Mouse (Mus musculus) embryonic fibroblast, embryonic 13.5 days (primary cell): ENCODE results near the gene 2310061N02Rik. TPM values are rescaled to one million over a fixed set of nuclear protein-coding genes. Genes with fewer than 3 reads are reported as not detected.
"Not testable (repeated sequence)": the region's sequence is repeated elsewhere in the genome, so short reads cannot be mapped to it uniquely, and the experiment has no call there.

Experiments
- H3K27ac ChIP-seq: 2 replicates; pipeline ENCODE4 v1.5.1; 2012; ENCODE audit warnings: low read length, control low read depth, inconsistent platforms; ENCODE audit not compliant: insufficient read depth
- H3K4me1 ChIP-seq: 2 replicates; pipeline ENCODE4 v1.6.1; 2011; ENCODE audit warnings: low read length; ENCODE audit not compliant: control insufficient read depth, insufficient read depth
- H3K4me3 ChIP-seq: 2 replicates; pipeline ENCODE4 v1.5.1; 2011; ENCODE audit warnings: mild to moderate bottlenecking, control low read depth, low read length; ENCODE audit not compliant: insufficient read depth
- CTCF ChIP-seq: IDR thresholded peaks from 2 replicates; pipeline ENCODE4 v1.5.1; 2011; ENCODE audit warnings: mild to moderate bottlenecking, control low read depth, low read length, moderate library complexity, borderline replicate concordance; ENCODE audit not compliant: insufficient read depth
- POLR2A ChIP-seq: IDR thresholded peaks from 2 replicates; pipeline ENCODE4 v1.6.1; 2011; ENCODE audit warnings: low read depth, mild to moderate bottlenecking, control low read depth, low read length, moderate library complexity
- polyA plus RNA-seq: library from polyadenylated mRNA; stranded (reverse); fragments of >200 nt; gene quantifications from 2 replicates; pipeline ENCODE4 v1.2.4, GENCODE M21; 2011; ENCODE audit warnings: low read depth; ENCODE audit not compliant: missing spikeins, insufficient read length

Gene 2310061N02Rik
- polyA plus RNA-seq = not detected in 2 replicates

GRCm38 (mm10) chr16:88707496-88708012 lies at the start of gene 2310061N02Rik:
TSS of gene 2310061N02Rik (minus strand) at chr16:88707962.
- H3K4me1 ChIP-seq = no peaks in the 10 kb centered on the region; the same call in 1 of the 2 replicates
- no peak within 1 kb of the TSS for H3K27ac ChIP-seq
- no peak within 1 kb of the TSS for H3K4me3 ChIP-seq
- TF ChIP-seq POLR2A (no peak), CTCF (no peak)

GRCm38 (mm10) chr16:88751535-88751934 lies 43.8 kb upstream of the 2310061N02Rik start, which contains the start of gene Krtap13:
TSS of gene Krtap13 (minus strand) at chr16:88751635.
- H3K4me3 ChIP-seq, H3K27ac ChIP-seq: not testable (repeated sequence)

GRCm38 (mm10) chr16:88747943-88748342 lies 40.2 kb upstream of the 2310061N02Rik start:
- H3K4me1 ChIP-seq = no peaks in the 10 kb centered on the region
- H3K4me3 ChIP-seq = no peak overlapping the region
- H3K27ac ChIP-seq = no peak overlapping the region
- TF ChIP-seq CTCF (no peak), POLR2A (no peak)

More at GRCm38 (mm10) chr16:88751535-88751934, 43.8 kb upstream of the 2310061N02Rik start, which contains the start of gene Krtap13:
- not testable (repeated sequence) for H3K4me1 ChIP-seq

GRCm38 (mm10) chr16:88744750-88745340 lies 37.1 kb upstream of the 2310061N02Rik start:
- TF ChIP-seq CTCF = no peak
- no peak for TF ChIP-seq POLR2A
- Histone ChIP-seq H3K27ac (no peak overlapping the region), H3K4me1 (no peaks in the 10 kb centered on the region), H3K4me3 (no peak overlapping the region)

GRCm38 (mm10) chr16:88735391-88735790 lies 27.6 kb upstream of the 2310061N02Rik start:
- TF ChIP-seq CTCF = no peak
- no peak for TF ChIP-seq POLR2A
- no peaks in the 10 kb centered on the region for H3K4me1 ChIP-seq

GRCm38 (mm10) chr16:88728812-88729275 lies 21.1 kb upstream of the 2310061N02Rik start, which contains the start of gene Krtap13-1:
TSS of gene Krtap13-1 (plus strand) at chr16:88728862.
- H3K4me3 ChIP-seq = no peak within 1 kb of the TSS
- H3K4me1 ChIP-seq = no peaks in the 10 kb centered on the region
- no peak for TF ChIP-seq CTCF
- no peak for TF ChIP-seq POLR2A
- no peak within 1 kb of the TSS for H3K27ac ChIP-seq

More at GRCm38 (mm10) chr16:88735391-88735790, 27.6 kb upstream of the 2310061N02Rik start:
- no peak overlapping the region for H3K27ac ChIP-seq
- H3K4me3 ChIP-seq = no peak overlapping the region

GRCm38 (mm10) chr16:88720031-88720430 lies 12.3 kb upstream of the 2310061N02Rik start:
- TF ChIP-seq POLR2A = no peak
- no peak for TF ChIP-seq CTCF
- Histone ChIP-seq H3K4me1 (no peaks in the 10 kb centered on the region), H3K4me3 (no peak overlapping the region), H3K27ac (no peak overlapping the region)

- TF ChIP-seq POLR2A (no peak), CTCF (no peak)
- Histone ChIP-seq H3K27ac (no peak overlapping the region), H3K4me1 (no peaks in the 10 kb centered on the region), H3K4me3 (no peak overlapping the region)
Observed at GRCm38 (mm10) chr16:88716549-88716948, 8.8 kb upstream of the 2310061N02Rik start.

- TF ChIP-seq POLR2A (no peak), CTCF (no peak)
- Histone ChIP-seq H3K4me3 (no peak overlapping the region), H3K27ac (no peak overlapping the region), H3K4me1 (no peaks in the 10 kb centered on the region; the same call in 1 of the 2 replicates)
Observed at GRCm38 (mm10) chr16:88711245-88711644, 3.5 kb upstream of the 2310061N02Rik start.

GRCm38 (mm10) chr16:88710757-88711156 lies 3.0 kb upstream of the 2310061N02Rik start:
- TF ChIP-seq CTCF (no peak), POLR2A (no peak)
- H3K27ac ChIP-seq = no peak overlapping the region
- H3K4me1 ChIP-seq = no peaks in the 10 kb centered on the region; the same call in 1 of the 2 replicates
- H3K4me3 ChIP-seq = no peak overlapping the region
